Mouse (Mus musculus) midbrain, embryonic 15.5 days (tissue): ENCODE results near the gene Afap1. TPM values are rescaled to one million over a fixed set of nuclear protein-coding genes. Genes with fewer than 3 reads are reported as not detected.
A peak's percentile ranks its signal among the peaks of the same experiment; 100 is the strongest.

ENCODE experiments used
- ATAC-seq: fragments of 200-750 bp; cut with Nextera tagmentation; replicated peaks from 2 replicates; pipeline ENCODE4 v1.8.0; 2017; ENCODE audit warnings: moderate TSS enrichment
- H3K27ac ChIP-seq: fragments of 300-500 bp; sonication (generic); 2 replicates; pipeline ENCODE4 v1.5.1; 2015; ENCODE audit warnings: mild to moderate bottlenecking, inconsistent platforms
- H3K27me3 ChIP-seq: fragments of 300-500 bp; sonication (generic); replicated peaks from 2 replicates; pipeline ENCODE4 v1.6.1; 2015; ENCODE audit warnings: inconsistent platforms
- H3K36me3 ChIP-seq: fragments of 300-500 bp; sonication (generic); replicated peaks from 2 replicates; pipeline ENCODE4 v1.6.1; 2015; ENCODE audit warnings: inconsistent platforms
- H3K4me1 ChIP-seq: fragments of 300-500 bp; sonication (generic); 2 replicates; pipeline ENCODE4 v1.6.1; 2015; ENCODE audit warnings: inconsistent platforms
- H3K4me2 ChIP-seq: fragments of 300-500 bp; sonication (generic); 2 replicates; pipeline ENCODE4 v1.6.1; 2015; ENCODE audit warnings: inconsistent platforms, mild to moderate bottlenecking, moderate library complexity
- H3K4me3 ChIP-seq: fragments of 300-500 bp; sonication (generic); 2 replicates; pipeline ENCODE4 v1.5.1; 2015; ENCODE audit warnings: mild to moderate bottlenecking, inconsistent platforms
- H3K9ac ChIP-seq: fragments of 300-500 bp; sonication (generic); 2 replicates; pipeline ENCODE4 v1.6.1; 2015; ENCODE audit warnings: mild to moderate bottlenecking, inconsistent platforms
- H3K9me3 ChIP-seq: fragments of 300-500 bp; sonication (generic); 2 replicates; pipeline ENCODE4 v1.6.1; 2016; ENCODE audit warnings: inconsistent platforms
- WGBS: fragments of 180-500 bp; shearing (Covaris S2); methylation state at CpG from one replicate; pipeline ENCODE4 v1.1.7; 2015; ENCODE audit warnings: mixed read lengths; 5-methylcytosine and 5-hydroxymethylcytosine counted together
- polyA plus RNA-seq: library from polyadenylated mRNA; unstranded; fragments of >200 nt; fragmentation: Nextera tagmentation; extraction: Ambion mirVana; gene quantifications from 2 replicates; pipeline ENCODE4 v1.2.1, GENCODE M21; 2015

Gene Afap1
- polyA plus RNA-seq, 1 experiment from 2014 or later = 76.9 TPM

GRCm38 (mm10) chr5:36033531-36034426 lies 140.7 kb downstream of the Afap1 start:
- Histone ChIP-seq H3K36me3 (0 out of 2 replicates have a peak, but pooled peaks cover 13% of the 10 kb centered on the region), H3K4me3 (no peak overlapping the region), H3K9me3 (no peaks in the 10 kb centered on the region), H3K27ac (no peak overlapping the region), H3K4me2 (no peak overlapping the region), H3K9ac (no peak overlapping the region), H3K4me1 (no peaks in the 10 kb centered on the region), H3K27me3 (no peaks in the 10 kb centered on the region; the same call in 1 of the 2 replicates)
- 37% methylated on average over 8 of the region's 8 CpGs for whole genome bisulfite sequencing
- ATAC-seq = peak; percentile 77

- Histone ChIP-seq H3K4me1 (peaks cover 21% of the 10 kb centered on the region), H3K4me3 (no peak overlapping the region), H3K36me3 (0 out of 2 replicates have a peak, but pooled peaks cover 13% of the 10 kb centered on the region), H3K9me3 (no peaks in the 10 kb centered on the region), H3K9ac (no peak overlapping the region), H3K27me3 (no peaks in the 10 kb centered on the region), H3K27ac (0 out of 2 replicates have a peak overlapping the region, but pooled peaks have one; percentile 73), H3K4me2 (no peak overlapping the region)
- 90% methylated on average over 5 of the region's 5 CpGs for WGBS
- no peak for ATAC-seq
Observed at GRCm38 (mm10) chr5:36039596-36039995, 146.5 kb downstream of the Afap1 start.

- ATAC-seq = peak; percentile 79
- Histone ChIP-seq H3K27ac (peak overlapping the region; percentile 73), H3K4me2 (no peak overlapping the region), H3K4me3 (no peak overlapping the region), H3K4me1 (peaks cover 21% of the 10 kb centered on the region), H3K9me3 (no peaks in the 10 kb centered on the region), H3K36me3 (0 out of 2 replicates have a peak, but pooled peaks cover 13% of the 10 kb centered on the region), H3K9ac (no peak overlapping the region), H3K27me3 (no peaks in the 10 kb centered on the region)
- 48% methylated on average over 13 of the region's 13 CpGs for whole genome bisulfite sequencing
Observed at GRCm38 (mm10) chr5:36040398-36041235, 147.5 kb downstream of the Afap1 start.

- Histone ChIP-seq H3K27me3 (no peaks in the 10 kb centered on the region), H3K4me3 (no peak overlapping the region), H3K9ac (no peak overlapping the region), H3K36me3 (0 out of 2 replicates have a peak, but pooled peaks cover 13% of the 10 kb centered on the region), H3K27ac (peak overlapping the region; percentile 73), H3K4me2 (no peak overlapping the region), H3K9me3 (no peaks in the 10 kb centered on the region), H3K4me1 (peaks cover 21% of the 10 kb centered on the region)
- peak; percentile 41; the same call in 1 of the 2 replicates for ATAC-seq
Observed at GRCm38 (mm10) chr5:36041236-36041562, 148.1 kb downstream of the Afap1 start.

DNA sequence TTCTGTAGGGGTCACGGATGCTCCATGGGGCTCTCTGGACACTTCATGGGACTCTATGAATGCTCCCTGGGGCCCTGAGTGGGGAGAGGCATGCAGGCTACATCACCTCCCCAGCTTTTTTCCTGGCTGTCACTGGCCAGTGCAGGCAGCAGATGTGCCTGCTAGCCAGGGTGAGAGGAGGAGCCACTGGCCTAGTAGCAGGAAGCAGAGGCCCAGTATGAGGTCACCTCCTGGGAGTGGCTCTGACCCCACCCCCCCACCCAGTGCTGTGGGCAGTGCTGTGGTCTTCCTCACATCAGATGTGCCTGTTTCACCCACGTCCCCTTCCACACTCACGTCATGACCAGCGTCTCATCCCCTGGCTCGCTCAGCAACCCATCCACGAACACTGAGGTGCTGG lies 148.6 kb downstream of the Afap1 start:
- H3K9me3 ChIP-seq = no peaks in the 10 kb centered on the region
- no peak overlapping the region for H3K4me3 ChIP-seq
- WGBS = 84% methylated on average over 6 of the region's 6 CpGs
- H3K4me1 ChIP-seq = peaks cover 21% of the 10 kb centered on the region
- no peak for ATAC-seq
- H3K27me3 ChIP-seq = no peaks in the 10 kb centered on the region
- no peak overlapping the region for H3K4me2 ChIP-seq
- peak overlapping the region; percentile 73 for H3K27ac ChIP-seq
- no peak overlapping the region for H3K9ac ChIP-seq
- H3K36me3 ChIP-seq = 0 out of 2 replicates have a peak, but pooled peaks cover 13% of the 10 kb centered on the region

DNA sequence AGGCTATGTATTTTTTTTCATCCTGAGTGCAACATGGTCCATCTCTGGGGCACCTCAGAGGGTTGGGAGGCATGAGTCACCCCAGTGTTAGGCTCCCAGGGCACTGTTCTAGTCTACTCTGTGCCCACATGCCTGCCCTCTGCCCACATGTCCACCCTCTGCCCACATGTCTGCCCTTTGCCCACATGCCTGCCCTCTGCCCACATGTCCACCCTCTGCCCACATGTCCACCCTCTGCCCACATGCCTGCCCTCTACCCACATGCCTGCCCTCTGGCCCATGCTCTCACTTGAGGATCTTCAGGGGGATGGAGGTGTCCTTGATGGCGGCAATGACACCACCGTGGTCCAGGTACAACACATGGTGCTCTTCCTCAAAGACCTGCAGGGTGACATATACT lies 150.0 kb downstream of the Afap1 start:
- no peak for ATAC-seq
- 97% methylated on average over 2 of the region's 2 CpGs for WGBS

More for the DNA sequence above, 150.0 kb downstream of the Afap1 start:
- no peaks in the 10 kb centered on the region for H3K36me3 ChIP-seq
- no peak overlapping the region for H3K27ac ChIP-seq
- peaks cover 21% of the 10 kb centered on the region for H3K4me1 ChIP-seq
- no peak overlapping the region for H3K4me3 ChIP-seq
- no peaks in the 10 kb centered on the region for H3K27me3 ChIP-seq
- H3K9me3 ChIP-seq = no peaks in the 10 kb centered on the region
- no peak overlapping the region for H3K4me2 ChIP-seq
- H3K9ac ChIP-seq = no peak overlapping the region

Other genes with a start within 250 kb of the Afap1 start
- gene Htra3, start 213.5 kb upstream of the Afap1 start, polyA plus RNA-seq = 14.9 and 15.2 TPM in 2 replicates
- gene Sh3tc1, start 153.3 kb upstream of the Afap1 start, polyA plus RNA-seq = 2.5 and 3.5 TPM in 2 replicates
- gene Ablim2, start 135.4 kb upstream of the Afap1 start, polyA plus RNA-seq = 21.3 and 25.7 TPM in 2 replicates